Mouse (Mus musculus) liver, embryonic 14.5 days (tissue): ENCODE measurements around the gene 4921536K21Rik. TPM values are rescaled to one million over a fixed set of nuclear protein-coding genes. Genes with fewer than 3 reads are reported as not detected.

Experiments
- ATAC-seq: fragments of 200-750 bp; cut with Nextera tagmentation; 2 replicates; pipeline ENCODE4 v1.8.0; 2017; ENCODE audit warnings: moderate number of reproducible peaks, mild to moderate bottlenecking, moderate library complexity; ENCODE audit not compliant: insufficient read depth
- DNase-seq, 3 experiments: peaks; one replicate each; pipeline ENCODE4 v3.0.0-alpha.2; 2012 to 2013; ENCODE audit warnings: low read depth in 3 of 3, low spot score in 3 of 3
- H3K27ac ChIP-seq: fragments of 300-500 bp; sonication (generic); 2 replicates; pipeline ENCODE4 v1.5.1; 2014; ENCODE audit warnings: moderate library complexity, mild to moderate bottlenecking, control low read depth, inconsistent platforms
- H3K27me3 ChIP-seq: fragments of 300-500 bp; sonication (generic); 2 replicates; pipeline ENCODE4 v1.6.1; 2014; ENCODE audit warnings: mild to moderate bottlenecking, low read length, moderate library complexity; ENCODE audit not compliant: control insufficient read depth, insufficient read depth
- H3K36me3 ChIP-seq: fragments of 300-500 bp; sonication (generic); replicated peaks from 2 replicates; pipeline ENCODE4 v1.6.1; 2014; ENCODE audit warnings: low read depth; ENCODE audit not compliant: control insufficient read depth, insufficient read depth
- H3K4me1 ChIP-seq, 2 experiments: fragments of 200-500 bp in 1 of 2; fragments of 300-500 bp in 1 of 2; sonication (generic) in 1 of 2; replicated peaks; 2 replicates each; pipeline ENCODE4 v1.6.1; 2012 to 2014; ENCODE audit warnings: antibody characterized with exemption in 1 of 2, inconsistent platforms in 1 of 2, low read length in 1 of 2; ENCODE audit not compliant: control insufficient read depth in 2 of 2, insufficient read depth in 2 of 2
- H3K4me2 ChIP-seq: fragments of 300-500 bp; sonication (generic); 2 replicates; pipeline ENCODE4 v1.6.1; 2014; ENCODE audit warnings: low read depth, mild to moderate bottlenecking, control low read depth, moderate library complexity
- H3K4me3 ChIP-seq, 2 experiments: fragments of 200-500 bp in 1 of 2; fragments of 300-500 bp in 1 of 2; sonication (generic) in 1 of 2; 2 replicates each; pipeline ENCODE4 v1.5.1; 2012 to 2014; ENCODE audit warnings: low read depth in 2 of 2, low read length in 2 of 2, mild to moderate bottlenecking in 2 of 2, control low read depth in 1 of 2, inconsistent platforms in 1 of 2, moderate library complexity in 1 of 2; ENCODE audit not compliant: insufficient read depth in 1 of 2
- H3K9ac ChIP-seq: fragments of 300-500 bp; sonication (generic); replicated peaks from 2 replicates; pipeline ENCODE4 v1.6.1; 2014; ENCODE audit warnings: mild to moderate bottlenecking, control low read depth, moderate library complexity
- H3K9me3 ChIP-seq: fragments of 300-500 bp; sonication (generic); 2 replicates; pipeline ENCODE4 v1.6.1; 2016; ENCODE audit warnings: low read length, mixed read lengths; ENCODE audit not compliant: control insufficient read depth
- CTCF ChIP-seq: IDR thresholded peaks from 2 replicates; pipeline ENCODE4 v1.5.1; 2016; ENCODE audit warnings: antibody characterized with exemption, low read depth, control low read depth
- EP300 ChIP-seq: IDR thresholded peaks from 2 replicates; pipeline ENCODE4 v1.6.1; 2016; ENCODE audit warnings: antibody characterized with exemption, low read depth
- WGBS: fragments of 180-500 bp; shearing (Covaris S2); extraction: QIAGEN DNeasy Blood & Tissue Kit; methylation state at CpG from one replicate; pipeline ENCODE4 v1.1.7; 2014; ENCODE audit not compliant: insufficient replicate concordance; 5-methylcytosine and 5-hydroxymethylcytosine counted together
- polyA plus RNA-seq, 2 experiments: library from polyadenylated mRNA; depleted of rRNA in 1 of 2; stranded (reverse) in 1 of 2; unstranded in 1 of 2; fragments of >200 nt; fragmentation: Nextera tagmentation in 1 of 2; extraction: Ambion mirVana in 1 of 2; gene quantifications; 2 replicates each; pipeline versions ENCODE4 v1.2.1 to v1.2.3; 2012 to 2014

The 4921536K21Rik gene
- polyA plus RNA-seq, 2 experiments: 0.02 TPM; not detected in 1

DNA sequence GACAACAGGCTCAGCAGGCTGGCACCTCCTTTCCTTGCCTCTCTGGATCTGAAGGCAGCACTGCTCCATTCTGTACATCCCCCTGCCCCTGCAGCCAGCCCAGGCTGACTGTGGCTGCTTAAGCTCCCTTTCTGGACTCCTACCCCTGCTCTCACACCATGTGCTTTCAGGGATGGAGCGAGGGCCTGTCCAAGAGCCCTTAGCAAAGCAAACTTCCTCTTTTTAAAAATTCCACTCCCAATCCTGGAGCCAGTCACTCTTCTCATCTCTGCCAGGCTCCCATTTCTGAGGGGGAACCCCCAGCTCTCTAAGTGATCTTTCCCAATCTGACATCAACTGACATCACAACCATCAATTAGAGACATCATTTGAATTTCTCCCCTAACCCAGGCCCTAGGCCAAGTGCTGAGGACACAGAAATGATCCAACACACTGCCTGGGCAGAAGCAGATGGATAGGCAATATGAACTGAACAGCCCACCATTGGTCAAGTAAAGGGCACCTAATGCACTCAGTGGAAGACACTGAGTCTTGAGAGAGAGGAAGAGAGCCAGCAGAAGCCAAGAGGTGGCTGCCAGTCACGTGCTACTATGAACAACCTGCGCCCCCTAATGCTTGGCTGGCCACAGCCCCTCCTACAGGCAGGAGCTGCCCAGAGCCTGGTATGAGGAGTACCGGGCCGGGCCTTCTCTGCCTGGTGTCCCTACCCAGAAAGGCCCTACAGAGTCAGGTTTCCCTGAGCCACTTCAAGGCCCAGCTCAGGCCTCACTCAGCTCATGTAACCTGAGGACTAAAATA, 15.8 kb upstream of the 4921536K21Rik start:
- TF ChIP-seq EP300 (no peak), CTCF (no peak; the same call in 1 of the 2 replicates)

DNA sequence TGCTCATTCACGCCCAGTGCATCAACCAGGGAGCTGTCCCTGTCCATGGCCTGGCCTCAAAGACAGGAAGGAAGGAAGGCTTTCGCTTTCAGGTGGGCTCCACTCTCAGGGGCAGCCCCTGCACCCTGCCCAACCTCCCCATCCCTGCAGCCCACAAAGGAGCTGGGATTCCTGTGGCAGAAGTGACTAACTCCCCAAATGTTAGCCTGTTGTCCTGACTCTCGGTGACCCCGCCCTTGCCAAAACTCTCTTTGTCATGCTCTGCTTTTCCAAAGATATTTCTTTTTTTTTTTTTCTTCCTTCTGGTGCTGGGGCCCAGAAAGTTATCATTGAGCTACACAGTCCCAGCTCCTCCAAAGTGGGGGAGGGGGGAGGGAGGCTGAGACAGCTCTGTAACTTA, 14.3 kb upstream of the 4921536K21Rik start:
- 63% methylated on average over 4 of the region's 4 CpGs for WGBS
- Histone ChIP-seq H3K4me2 (no peak overlapping the region), H3K36me3 (no peaks in the 10 kb centered on the region)

More for the DNA sequence above, 15.8 kb upstream of the 4921536K21Rik start:
- Histone ChIP-seq H3K9me3 (no peaks in the 10 kb centered on the region), H3K4me2 (no peak overlapping the region), H3K27ac (no peak overlapping the region), H3K36me3 (no peaks in the 10 kb centered on the region), H3K27me3 (peaks cover 27% of the 10 kb centered on the region), H3K9ac (no peak overlapping the region), H3K4me3 (no peak overlapping the region), H3K4me1 (peaks cover 4 to 8% of the 10 kb centered on the region in 2 experiments; a peak in 3 of 4 replicates)
- no peak for DNase-seq
- 36% methylated on average over 5 of the region's 5 CpGs for WGBS
- ATAC-seq: no peak

DNA sequence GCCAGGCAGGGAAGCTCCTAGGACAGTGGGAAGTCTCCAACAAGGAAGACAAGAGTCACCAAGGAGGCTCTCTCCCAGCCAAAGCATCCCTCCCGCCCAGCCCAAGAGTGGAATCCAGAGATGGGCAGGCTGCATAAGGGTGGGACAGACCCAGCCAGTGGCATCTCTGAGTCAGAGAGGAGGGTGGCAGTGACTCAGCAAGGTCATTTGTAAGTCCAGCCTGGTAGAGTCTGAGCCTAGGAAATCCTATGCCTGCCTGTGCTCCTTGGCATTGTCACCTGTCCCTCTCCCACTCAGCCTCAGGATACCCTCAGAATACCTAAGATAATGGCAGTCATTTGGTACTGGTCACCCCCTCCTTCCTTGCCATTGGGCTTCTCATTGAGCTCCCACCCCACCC, 10.5 kb upstream of the 4921536K21Rik start:
- Histone ChIP-seq H3K4me3 (no peak overlapping the region), H3K4me1 (no peaks in the 10 kb centered on the region), H3K4me2 (no peak overlapping the region), H3K9me3 (no peaks in the 10 kb centered on the region), H3K27ac (no peak overlapping the region), H3K27me3 (no peaks in the 10 kb centered on the region), H3K36me3 (no peaks in the 10 kb centered on the region), H3K9ac (no peak overlapping the region)
- ATAC-seq (no peak), DNase-seq (no peak)
- TF ChIP-seq CTCF: no peak
- TF ChIP-seq EP300: no peak
- WGBS: 56% methylated on average over 1 of the region's 1 CpGs

More for the DNA sequence above, 14.3 kb upstream of the 4921536K21Rik start:
- no peak overlapping the region for H3K27ac ChIP-seq
- no peak for TF ChIP-seq EP300
- no peak for TF ChIP-seq CTCF
- ATAC-seq (no peak), DNase-seq (no peak)
- no peaks in the 10 kb centered on the region for H3K9me3 ChIP-seq
- no peak overlapping the region for H3K4me3 ChIP-seq
- peaks cover 4 to 6% of the 10 kb centered on the region in 2 experiments; a peak in 3 of 4 replicates for H3K4me1 ChIP-seq
- H3K9ac ChIP-seq: no peak overlapping the region
- H3K27me3 ChIP-seq: peaks cover 24% of the 10 kb centered on the region

DNA sequence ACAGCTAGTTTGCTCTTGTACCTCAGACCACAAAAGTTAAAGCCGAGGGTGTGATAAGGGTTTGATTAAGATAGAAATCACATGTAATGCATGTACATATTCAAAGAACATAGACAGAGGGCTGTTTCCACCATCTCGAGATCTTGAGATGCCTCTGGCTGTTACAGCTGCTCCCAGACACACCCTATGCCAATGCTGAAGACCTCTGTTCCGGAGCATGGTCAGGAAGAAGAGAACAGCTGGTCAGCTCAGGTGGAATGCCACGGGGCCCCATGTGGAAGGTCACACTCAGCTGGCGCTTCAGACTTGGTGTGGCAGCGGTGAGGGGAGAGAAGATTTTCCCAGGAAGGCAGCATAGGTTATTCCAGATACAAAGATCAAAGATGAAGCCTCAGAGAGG, 9.8 kb upstream of the 4921536K21Rik start:
- no peak overlapping the region for H3K27ac ChIP-seq
- H3K9me3 ChIP-seq: no peaks in the 10 kb centered on the region
- H3K27me3 ChIP-seq: no peaks in the 10 kb centered on the region
- H3K4me3 ChIP-seq: no peak overlapping the region
- no peak overlapping the region for H3K9ac ChIP-seq
- ATAC-seq (no peak), DNase-seq (no peak)
- WGBS: 56% methylated on average over 6 of the region's 6 CpGs
- no peaks in the 10 kb centered on the region for H3K4me1 ChIP-seq
- H3K36me3 ChIP-seq: no peaks in the 10 kb centered on the region
- no peak overlapping the region for H3K4me2 ChIP-seq
- TF ChIP-seq EP300 (no peak), CTCF (no peak)

DNA sequence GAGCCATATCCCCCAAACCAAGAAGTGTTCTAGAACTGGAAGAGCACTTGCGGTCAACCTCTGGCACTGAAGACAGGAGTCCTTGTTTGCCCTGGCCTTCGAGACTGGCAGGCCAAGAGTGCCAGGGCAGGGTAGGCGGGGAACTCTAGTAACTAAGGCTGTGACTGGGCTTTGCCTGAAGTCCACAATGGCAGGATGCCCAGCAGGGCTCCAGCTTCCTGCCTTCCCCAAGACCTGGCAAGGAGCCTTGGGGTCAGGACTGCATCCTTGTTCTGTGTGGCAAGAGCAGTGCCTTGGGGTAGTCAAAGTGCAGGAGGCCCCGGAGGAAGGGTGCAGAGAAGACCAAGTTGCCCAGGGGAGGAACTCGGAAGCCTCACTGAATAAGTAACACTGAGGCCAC, 8.1 kb upstream of the 4921536K21Rik start:
- DNase-seq: no peak
- no peak overlapping the region for H3K4me2 ChIP-seq
- H3K4me1 ChIP-seq: no peaks in the 10 kb centered on the region
- no peaks in the 10 kb centered on the region for H3K9me3 ChIP-seq
- no peak for TF ChIP-seq CTCF
- TF ChIP-seq EP300: no peak
- 67% methylated on average over 5 of the region's 5 CpGs for WGBS
- no peaks in the 10 kb centered on the region for H3K36me3 ChIP-seq
- no peak for ATAC-seq
- H3K27ac ChIP-seq: no peak overlapping the region
- H3K27me3 ChIP-seq: no peaks in the 10 kb centered on the region
- H3K4me3 ChIP-seq: no peak overlapping the region
- H3K9ac ChIP-seq: no peak overlapping the region
